Mouse (Mus musculus) embryonic fibroblast, embryonic 13.5 days (primary cell): Measurements from ENCODE around the gene Serpinb1b.

Experiments used
- CTCF ChIP-seq: IDR thresholded peaks from 2 replicates; pipeline ENCODE4 v1.5.1; 2011; ENCODE audit warnings: mild to moderate bottlenecking, control low read depth, low read length, moderate library complexity, borderline replicate concordance; ENCODE audit not compliant: insufficient read depth
- POLR2A ChIP-seq: IDR thresholded peaks from 2 replicates; pipeline ENCODE4 v1.6.1; 2011; ENCODE audit warnings: low read depth, mild to moderate bottlenecking, control low read depth, low read length, moderate library complexity

GRCm38 (mm10) chr13:33089566-33089965, 11.2 kb downstream of the Serpinb1b start:
- TF ChIP-seq CTCF = no peak
- no peak for TF ChIP-seq POLR2A
